8 mouse cellular contexts compared by ENCODE assay signal in genomic region chr3:89092509-89093090, GRCm38 (mm10). TPM values are rescaled to one million over a fixed set of nuclear protein-coding genes. Genes with fewer than 3 reads are reported as not detected.
A peak's percentile ranks its signal among the peaks of the same experiment; 100 is the strongest.
DNase-seq lines count a peak whose midpoint lies in the region; ATAC-seq and TF ChIP-seq lines count a peak whose summit lies in the region.

No protein-coding gene starts in this region.

- no peak overlapping the region for H3K27ac ChIP-seq in kidney, postnatal 0 days
- no peak overlapping the region for H3K27ac ChIP-seq in embryonic facial prominence, embryonic 14.5 days (replicated peaks; ENCODE audit: low read depth, low read length)
- H3K27ac ChIP-seq in hindbrain, postnatal 0 days, result peak overlapping the region; percentile 79
- peak overlapping the region; percentile 74 for H3K27ac ChIP-seq in midbrain, embryonic 16.5 days (ENCODE audit: low read length)

- 26% methylated on average over 11 of the region's 11 CpGs for WGBS in kidney, postnatal 0 days
- WGBS in embryonic facial prominence, embryonic 14.5 days, result 15% methylated on average over 11 of the region's 11 CpGs
- 16% methylated on average over 11 of the region's 11 CpGs for WGBS in hindbrain, postnatal 0 days
- WGBS in midbrain, embryonic 16.5 days, result 11% methylated on average over 11 of the region's 11 CpGs

- H3K4me3 ChIP-seq in kidney, postnatal 0 days (replicated peaks; ENCODE audit: low read depth, low read length), result peak overlapping the region; percentile 29
- peak overlapping the region; percentile 69 for H3K4me3 ChIP-seq in embryonic facial prominence, embryonic 14.5 days (ENCODE audit: low read depth, low read length)
- H3K4me3 ChIP-seq in hindbrain, postnatal 0 days (ENCODE audit: low read length), result peak overlapping the region; percentile 73
- peak overlapping the region; percentile 82 for H3K4me3 ChIP-seq in midbrain, embryonic 16.5 days (ENCODE audit: low read depth, low read length)

- TF ChIP-seq CTCF in kidney, postnatal 0 days (IDR thresholded peaks at IDR 0.05; ENCODE audit: low read depth), result no peak
- no peak for TF ChIP-seq CTCF in hindbrain, postnatal 0 days (IDR thresholded peaks at IDR 0.05; ENCODE audit: low read depth)

- no peak for ATAC-seq in kidney, postnatal 0 days (replicated peaks; ENCODE audit: low FRiP score, low read depth)
- no peak for ATAC-seq in embryonic facial prominence, embryonic 14.5 days (ENCODE audit: low read depth)
- ATAC-seq in hindbrain, postnatal 0 days, result peak; percentile 7
- ATAC-seq in midbrain, embryonic 16.5 days, result peak; percentile 32
- ATAC-seq in megakaryocyte progenitor cell, adult 5-6 weeks (replicated peaks; ENCODE audit: poor library complexity), result no peak

- peaks cover 12% of the 10 kb centered on the region for H3K4me1 ChIP-seq in kidney, postnatal 0 days (replicated peaks; ENCODE audit: insufficient read depth, low read length)
- peaks cover 15% of the 10 kb centered on the region for H3K4me1 ChIP-seq in embryonic facial prominence, embryonic 14.5 days (ENCODE audit: control insufficient read depth, insufficient read depth, low read length)
- H3K4me1 ChIP-seq in hindbrain, postnatal 0 days (ENCODE audit: insufficient read depth, low read length), result 0 out of 2 replicates have a peak, but pooled peaks cover 13% of the 10 kb centered on the region
- H3K4me1 ChIP-seq in midbrain, embryonic 16.5 days (ENCODE audit: control insufficient read depth, insufficient read depth, low read length), result peaks cover 19% of the 10 kb centered on the region

- no peak for DNase-seq in kidney, postnatal 0 days (ENCODE audit: low spot score)
- no peak for DNase-seq in kidney, postnatal 25 days
- DNase-seq in embryonic facial prominence, embryonic 14.5 days (ENCODE audit: low spot score), result no peak
- DNase-seq in hindbrain, postnatal 0 days (ENCODE audit: low spot score), result no peak
- no peak for DNase-seq in left cerebral cortex, adult 11 months (ENCODE audit: low spot score)
- DNase-seq in kidney, adult 8-10 months, result no peak

- peaks cover 14% of the 10 kb centered on the region; the same call in 1 of the 2 replicates for H3K36me3 ChIP-seq in kidney, postnatal 0 days (ENCODE audit: insufficient read depth, low read length)
- H3K36me3 ChIP-seq in embryonic facial prominence, embryonic 14.5 days (ENCODE audit: control insufficient read depth, insufficient read depth, low read length), result peaks cover 31% of the 10 kb centered on the region
- peaks cover 36% of the 10 kb centered on the region for H3K36me3 ChIP-seq in hindbrain, postnatal 0 days (ENCODE audit: insufficient read depth, low read length)
- peaks cover 36% of the 10 kb centered on the region for H3K36me3 ChIP-seq in midbrain, embryonic 16.5 days (ENCODE audit: control insufficient read depth, insufficient read depth, low read length)

- no peaks in the 10 kb centered on the region for H3K9me3 ChIP-seq in kidney, postnatal 0 days (replicated peaks; ENCODE audit: low read length)
- H3K9me3 ChIP-seq in embryonic facial prominence, embryonic 14.5 days (ENCODE audit: control insufficient read depth, low read length), result no peaks in the 10 kb centered on the region
- H3K9me3 ChIP-seq in hindbrain, postnatal 0 days (ENCODE audit: low read length), result no peaks in the 10 kb centered on the region
- H3K9me3 ChIP-seq in midbrain, embryonic 16.5 days (replicated peaks; ENCODE audit: control insufficient read depth, low read length, poor library complexity, severe bottlenecking), result no peaks in the 10 kb centered on the region

- H3K27me3 ChIP-seq in kidney, postnatal 0 days (ENCODE audit: insufficient read depth, low read length), result peaks cover 3% of the 10 kb centered on the region; the same call in 1 of the 2 replicates
- H3K27me3 ChIP-seq in embryonic facial prominence, embryonic 14.5 days (replicated peaks; ENCODE audit: control insufficient read depth, insufficient read depth, low read length), result peaks cover 4% of the 10 kb centered on the region; the same call in 1 of the 2 replicates
- H3K27me3 ChIP-seq in hindbrain, postnatal 0 days (ENCODE audit: insufficient read depth, low read length), result no peaks in the 10 kb centered on the region
- no peaks in the 10 kb centered on the region for H3K27me3 ChIP-seq in midbrain, embryonic 16.5 days (ENCODE audit: control insufficient read depth, insufficient read depth, low read depth, low read length)

- H3K4me2 ChIP-seq in kidney, postnatal 0 days (ENCODE audit: low read length), result peak overlapping the region; percentile 55
- peak overlapping the region; percentile 100 for H3K4me2 ChIP-seq in embryonic facial prominence, embryonic 14.5 days (ENCODE audit: low read depth, low read length)
- peak overlapping the region; percentile 98 for H3K4me2 ChIP-seq in hindbrain, postnatal 0 days (ENCODE audit: low read depth, low read length)
- peak overlapping the region; percentile 97 for H3K4me2 ChIP-seq in midbrain, embryonic 16.5 days (ENCODE audit: low read length)

- 0 out of 2 replicates have a peak overlapping the region, but pooled peaks have one; percentile 40 for H3K9ac ChIP-seq in kidney, postnatal 0 days (ENCODE audit: low read depth, low read length)
- H3K9ac ChIP-seq in embryonic facial prominence, embryonic 14.5 days (ENCODE audit: low read depth, low read length), result peak overlapping the region; percentile 76
- H3K9ac ChIP-seq in hindbrain, postnatal 0 days (replicated peaks; ENCODE audit: low read length), result peak overlapping the region; percentile 78
- peak overlapping the region; percentile 86 for H3K9ac ChIP-seq in midbrain, embryonic 16.5 days (ENCODE audit: low read depth, low read length)

RNA-seq across cellular contexts. Expression of gene Rusc1, which starts 0.5 kb away (rescaled TPM):
- polyA plus RNA-seq in kidney, postnatal 0 days (2015; fragmentation: Nextera tagmentation; extraction: Ambion mirVana), result 19.8 TPM in 2 replicates
- 23.5 and 26.5 TPM in 2 replicates for polyA plus RNA-seq in embryonic facial prominence, embryonic 14.5 days (2014; fragmentation: Nextera tagmentation; extraction: Ambion mirVana)
- 190 and 197 TPM in 2 replicates for total RNA-seq in hindbrain, postnatal 0 days (2014; rRNA removed)
- 86.0 and 95.6 TPM in 2 replicates for polyA plus RNA-seq in hindbrain, postnatal 0 days (2015; fragmentation: Nextera tagmentation; extraction: Ambion mirVana)
- 101 and 103 TPM in 2 replicates for polyA plus RNA-seq in midbrain, embryonic 16.5 days (2015; fragmentation: Nextera tagmentation; extraction: Ambion mirVana)
- total RNA-seq in megakaryocyte progenitor cell, adult 5-6 weeks (2015), result 21.6 and 23.4 TPM in 2 replicates
- 16.4 and 18.2 TPM in 2 replicates for total RNA-seq in megakaryocyte progenitor cell, adult 5-6 weeks (2017)

RNA-seq across cellular contexts. Expression of gene Gm43738, which starts 8.3 kb away (rescaled TPM):
- polyA plus RNA-seq in kidney, postnatal 0 days (2015; fragmentation: Nextera tagmentation; extraction: Ambion mirVana), result not detected in 2 replicates
- polyA plus RNA-seq in embryonic facial prominence, embryonic 14.5 days (2014; fragmentation: Nextera tagmentation; extraction: Ambion mirVana), result not detected in 2 replicates
- not detected in 2 replicates for total RNA-seq in hindbrain, postnatal 0 days (2014; rRNA removed)
- polyA plus RNA-seq in hindbrain, postnatal 0 days (2015; fragmentation: Nextera tagmentation; extraction: Ambion mirVana), result not detected in 2 replicates
- polyA plus RNA-seq in midbrain, embryonic 16.5 days (2015; fragmentation: Nextera tagmentation; extraction: Ambion mirVana), result 0.14 TPM in 1 of 2 replicates, not detected in the other
- total RNA-seq in megakaryocyte progenitor cell, adult 5-6 weeks (2015), result not detected in 2 replicates
- not detected in 2 replicates for total RNA-seq in megakaryocyte progenitor cell, adult 5-6 weeks (2017)

RNA-seq across cellular contexts. Expression of gene Fdps, which starts 9.2 kb away (rescaled TPM):
- 138 and 150 TPM in 2 replicates for polyA plus RNA-seq in kidney, postnatal 0 days (2015; fragmentation: Nextera tagmentation; extraction: Ambion mirVana)
- polyA plus RNA-seq in embryonic facial prominence, embryonic 14.5 days (2014; fragmentation: Nextera tagmentation; extraction: Ambion mirVana), result 183 and 205 TPM in 2 replicates
- 340 and 366 TPM in 2 replicates for total RNA-seq in hindbrain, postnatal 0 days (2014; rRNA removed)
- 310 and 341 TPM in 2 replicates for polyA plus RNA-seq in hindbrain, postnatal 0 days (2015; fragmentation: Nextera tagmentation; extraction: Ambion mirVana)
- polyA plus RNA-seq in midbrain, embryonic 16.5 days (2015; fragmentation: Nextera tagmentation; extraction: Ambion mirVana), result 512 and 577 TPM in 2 replicates
- total RNA-seq in megakaryocyte progenitor cell, adult 5-6 weeks (2015), result 99.4 and 118 TPM in 2 replicates
- 238 and 251 TPM in 2 replicates for total RNA-seq in megakaryocyte progenitor cell, adult 5-6 weeks (2017)

RNA-seq across cellular contexts. Expression of gene Pklr, which starts 43.3 kb away (rescaled TPM):
- polyA plus RNA-seq in kidney, postnatal 0 days (2015; fragmentation: Nextera tagmentation; extraction: Ambion mirVana), result 3.7 and 6.8 TPM in 2 replicates
- 0.30 TPM in 1 of 2 replicates, not detected in the other for polyA plus RNA-seq in embryonic facial prominence, embryonic 14.5 days (2014; fragmentation: Nextera tagmentation; extraction: Ambion mirVana)
- not detected in 2 replicates for total RNA-seq in hindbrain, postnatal 0 days (2014; rRNA removed)
- 0.10 and 0.21 TPM in 2 replicates for polyA plus RNA-seq in hindbrain, postnatal 0 days (2015; fragmentation: Nextera tagmentation; extraction: Ambion mirVana)
- 0.30 TPM in 1 of 2 replicates, not detected in the other for polyA plus RNA-seq in midbrain, embryonic 16.5 days (2015; fragmentation: Nextera tagmentation; extraction: Ambion mirVana)
- total RNA-seq in megakaryocyte progenitor cell, adult 5-6 weeks (2015), result 8.0 and 12.1 TPM in 2 replicates
- total RNA-seq in megakaryocyte progenitor cell, adult 5-6 weeks (2017), result 9.6 and 16.7 TPM in 2 replicates

Comparison
In these comparisons a context has a peak if more than half of its experiments do, and no peak if none do; other contexts are left out.
1. ATAC-seq: peak in hindbrain, postnatal 0 days (single experiment) and midbrain, embryonic 16.5 days (single experiment); none in kidney, postnatal 0 days (single experiment), embryonic facial prominence, embryonic 14.5 days (single experiment) and megakaryocyte progenitor cell, adult 5-6 weeks (single experiment).
2. H3K27ac ChIP-seq: peak in hindbrain, postnatal 0 days (single experiment) and midbrain, embryonic 16.5 days (single experiment); none in kidney, postnatal 0 days (single experiment) and embryonic facial prominence, embryonic 14.5 days (single experiment).
3. H3K4me3 ChIP-seq: peak in every context shown above with its lines; median percentile 82 in midbrain, embryonic 16.5 days; 73 in hindbrain, postnatal 0 days; 69 in embryonic facial prominence, embryonic 14.5 days; 29 in kidney, postnatal 0 days.
4. Peak in every context shown above with its lines, with median percentiles within 50 percentile points of each other: H3K4me2 ChIP-seq and H3K9ac ChIP-seq.